ENCODE assay signal across 15 mouse cellular contexts in genomic region chr3:58173821-58174220, GRCm38 (mm10).
"Had no signal": no experiment of that assay in that cellular context is flagged by ENCODE, and none has a peak within 500 bp of the region (broad histone marks: within the 10 kb centered on the region; RNA-seq: fewer than 3 reads in every experiment).

No protein-coding gene starts in this region.

- DNase-seq: lung, adult 2 months; lung, postnatal 14 days; lung, postnatal 36 days; right cerebral cortex, postnatal 14 days; thymus, adult 18-20 months; thymus, postnatal 14 days; thymus, postnatal 36 days had no signal

- H3K27ac ChIP-seq: lung, embryonic 15.5 days; macrophage; midbrain, embryonic 13.5 days; midbrain, embryonic 15.5 days; neural tube, embryonic 12.5 days had no signal

- H3K9me3 ChIP-seq: lung, embryonic 15.5 days; megakaryocyte, embryonic 14.5 days; midbrain, embryonic 13.5 days; midbrain, embryonic 15.5 days; neural tube, embryonic 12.5 days had no signal

- H3K4me3 ChIP-seq: lung, embryonic 15.5 days; megakaryocyte, embryonic 14.5 days; midbrain, embryonic 13.5 days; midbrain, embryonic 15.5 days; neural tube, embryonic 12.5 days had no signal

- H3K4me1 ChIP-seq: lung, embryonic 15.5 days; megakaryocyte, embryonic 14.5 days; midbrain, embryonic 15.5 days; neural tube, embryonic 12.5 days had no signal

- H3K36me3 ChIP-seq: lung, embryonic 15.5 days; midbrain, embryonic 13.5 days; midbrain, embryonic 15.5 days; neural tube, embryonic 12.5 days had no signal

- ATAC-seq: lung, postnatal 0 days; midbrain, embryonic 13.5 days; midbrain, embryonic 15.5 days had no signal

- H3K27me3 ChIP-seq: lung, embryonic 15.5 days; megakaryocyte, embryonic 14.5 days; midbrain, embryonic 13.5 days; midbrain, embryonic 15.5 days; neural tube, embryonic 12.5 days had no signal

- H3K4me2 ChIP-seq: lung, embryonic 15.5 days; midbrain, embryonic 11.5 days; midbrain, embryonic 13.5 days; midbrain, embryonic 15.5 days; neural tube, embryonic 12.5 days had no signal

- H3K9ac ChIP-seq: lung, embryonic 15.5 days; midbrain, embryonic 13.5 days; midbrain, embryonic 15.5 days; neural tube, embryonic 12.5 days had no signal
